Comparison of ENCODE assay signal across 10 mouse cellular contexts in the genomic region with DNA sequence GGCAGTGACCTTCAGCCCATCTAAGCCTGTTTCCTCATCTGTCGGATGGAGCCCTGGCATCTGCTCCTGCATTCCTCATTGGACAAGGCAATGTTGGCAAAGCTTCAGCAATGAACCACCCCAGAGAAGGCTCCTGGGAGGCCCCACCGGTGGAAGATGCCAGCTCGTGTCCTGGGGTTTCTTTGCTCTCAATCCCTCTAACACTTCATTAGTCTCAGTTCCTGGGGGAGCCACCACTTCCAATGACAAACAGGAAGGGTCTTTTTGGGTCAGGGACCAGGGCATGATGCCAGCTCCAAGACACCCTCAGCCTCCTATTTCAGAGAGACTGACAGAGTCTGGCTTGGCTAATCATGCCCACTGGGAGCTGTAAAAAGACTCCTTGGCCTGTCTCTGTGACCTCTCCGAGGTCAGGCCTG.
DNase-seq lines count a peak whose midpoint lies in the region; ATAC-seq and TF ChIP-seq lines count a peak whose summit lies in the region.
"Had no signal": no experiment of that assay in that cellular context is flagged by ENCODE, and none has a peak within 500 bp of the region (broad histone marks: within the 10 kb centered on the region; RNA-seq: fewer than 3 reads in every experiment).

No protein-coding gene starts in this region.

- peak; percentile 13; the same call in 1 of the 2 replicates for ATAC-seq in intestine, embryonic 15.5 days
- no peak for ATAC-seq in intestine, embryonic 16.5 days

- H3K27me3 ChIP-seq in intestine, embryonic 15.5 days (replicated peaks) = no peaks in the 10 kb centered on the region
- H3K27me3 ChIP-seq in intestine, embryonic 16.5 days (replicated peaks; ENCODE audit: control insufficient read depth, insufficient read depth, low read length) = no peaks in the 10 kb centered on the region
- no peaks in the 10 kb centered on the region for H3K27me3 ChIP-seq in kidney, adult 2 months (replicated peaks; ENCODE audit: control insufficient read depth, insufficient read depth, low read length)
- no peaks in the 10 kb centered on the region for H3K27me3 ChIP-seq in thymus, adult 2 months (ENCODE audit: control insufficient read depth, insufficient read depth, low read length)

- H3K9me3 ChIP-seq in intestine, embryonic 15.5 days = no peaks in the 10 kb centered on the region
- no peaks in the 10 kb centered on the region for H3K9me3 ChIP-seq in intestine, embryonic 16.5 days (ENCODE audit: control insufficient read depth, low read length)

- TF ChIP-seq POLR2A in kidney, adult 2 months (IDR thresholded peaks at IDR 0.05; ENCODE audit: low read depth, low read length) = no peak
- no peak for TF ChIP-seq POLR2A in thymus, adult 2 months (IDR thresholded peaks at IDR 0.05; ENCODE audit: control insufficient read depth, extremely low read depth, insufficient read depth, low read length, poor library complexity)

- no peak overlapping the region for H3K4me2 ChIP-seq in intestine, embryonic 15.5 days (replicated peaks)
- no peak overlapping the region for H3K4me2 ChIP-seq in intestine, embryonic 16.5 days (ENCODE audit: low read depth, low read length)
- H3K4me2 ChIP-seq: lung, embryonic 14.5 days had no signal

- no peak overlapping the region for H3K4me3 ChIP-seq in intestine, embryonic 15.5 days (replicated peaks)
- H3K4me3 ChIP-seq in intestine, embryonic 16.5 days (ENCODE audit: low read length) = no peak overlapping the region
- no peak overlapping the region for H3K4me3 ChIP-seq in kidney, adult 2 months (ENCODE audit: insufficient read depth, low read depth, low read length)
- H3K4me3 ChIP-seq in thymus, adult 2 months (ENCODE audit: control insufficient read depth, insufficient read depth, low read length) = no peak overlapping the region

- peak; percentile 83 for DNase-seq in Muller cell, postnatal 12 days (ENCODE audit: inconsistent ontology term)
- peak; percentile 84 for DNase-seq in adrenal gland, postnatal 14 days
- peak; percentile 84 for DNase-seq in kidney, adult 2 months
- DNase-seq in embryo, embryonic 11 days = no peak
- no peak for DNase-seq in layer of hippocampus, postnatal 25 days (ENCODE audit: extremely low spot score in 1 of 2, low spot score in 1 of 2)
- DNase-seq in thymus, adult 2 months = no peak
- DNase-seq: lung, embryonic 14.5 days; right cerebral cortex, adult 18-20 months had no signal

- no peak for TF ChIP-seq CTCF in kidney, adult 2 months (conservative IDR thresholded peaks at IDR 0.05; ENCODE audit: insufficient read depth, insufficient read length, low read depth, low read length)
- TF ChIP-seq CTCF in thymus, adult 2 months (IDR thresholded peaks at IDR 0.05; ENCODE audit: borderline replicate concordance, control insufficient read depth, extremely low read depth, insufficient read depth, low read length, poor library complexity) = no peak

- no peaks in the 10 kb centered on the region for H3K36me3 ChIP-seq in intestine, embryonic 15.5 days
- H3K36me3 ChIP-seq in intestine, embryonic 16.5 days (ENCODE audit: control insufficient read depth, insufficient read depth, low read length) = no peaks in the 10 kb centered on the region
- H3K36me3 ChIP-seq in kidney, adult 2 months (ENCODE audit: control insufficient read depth, insufficient read depth, low read length) = no peaks in the 10 kb centered on the region
- no peaks in the 10 kb centered on the region for H3K36me3 ChIP-seq in thymus, adult 2 months (ENCODE audit: control insufficient read depth, insufficient read depth, low read length)

- peaks cover 15% of the 10 kb centered on the region for H3K4me1 ChIP-seq in intestine, embryonic 15.5 days (replicated peaks)
- H3K4me1 ChIP-seq in intestine, embryonic 16.5 days (ENCODE audit: control insufficient read depth, insufficient read depth, low read length) = peaks cover 21% of the 10 kb centered on the region
- no peaks in the 10 kb centered on the region for H3K4me1 ChIP-seq in kidney, adult 2 months (ENCODE audit: control insufficient read depth, insufficient read depth, low read length)
- peaks cover 10% of the 10 kb centered on the region for H3K4me1 ChIP-seq in thymus, adult 2 months (replicated peaks; ENCODE audit: control insufficient read depth, insufficient read depth, low read length)

- 0 out of 2 replicates have a peak overlapping the region, but pooled peaks have one; percentile 2 for H3K27ac ChIP-seq in intestine, embryonic 15.5 days
- H3K27ac ChIP-seq in intestine, embryonic 16.5 days (ENCODE audit: low read length) = no peak overlapping the region
- no peak overlapping the region for H3K27ac ChIP-seq in kidney, adult 2 months (ENCODE audit: insufficient read depth, low read depth, low read length)
- no peak overlapping the region for H3K27ac ChIP-seq in thymus, adult 2 months (ENCODE audit: control insufficient read depth, insufficient read depth, low read length)

- WGBS in intestine, embryonic 15.5 days = 68% methylated on average over 4 of the region's 4 CpGs
- WGBS in intestine, embryonic 16.5 days = 56% methylated on average over 4 of the region's 4 CpGs
- WGBS in kidney, adult 2 months = 16% methylated on average over 4 of the region's 4 CpGs
- 91% methylated on average over 4 of the region's 4 CpGs for WGBS in thymus, adult 2 months

- no peak overlapping the region for H3K9ac ChIP-seq in intestine, embryonic 15.5 days
- H3K9ac ChIP-seq in intestine, embryonic 16.5 days (ENCODE audit: low read depth, low read length) = no peak overlapping the region
- H3K9ac ChIP-seq: lung, embryonic 14.5 days had no signal

Comparison
In these comparisons a context has a peak if more than half of its experiments do, and no peak if none do; other contexts are left out.
1. DNase-seq: peak in Muller cell, postnatal 12 days (single experiment), adrenal gland, postnatal 14 days (single experiment) and kidney, adult 2 months (single experiment); none in embryo, embryonic 11 days (single experiment), layer of hippocampus, postnatal 25 days (0 of 2) and thymus, adult 2 months (single experiment).